Mouse (Mus musculus) gastrocnemius, adult 2 months (tissue): ENCODE measurements around the gene Sox6. TPM values are rescaled to one million over a fixed set of nuclear protein-coding genes. Genes with fewer than 3 reads are reported as not detected.

Experiments
- DNase-seq: peaks from one replicate; pipeline ENCODE4 v3.0.0; 2022
- H3K27ac ChIP-seq: fragments of 200-600 bp; 2 replicates; pipeline ENCODE4 v1.8.1; 2022; ENCODE audit warnings: mild to moderate bottlenecking
- H3K4me3 ChIP-seq: fragments of 200-600 bp; 2 replicates; pipeline ENCODE4 v1.8.1; 2022; ENCODE audit warnings: mild to moderate bottlenecking, moderate library complexity
- CTCF ChIP-seq: fragments of 200-600 bp; IDR thresholded peaks from 2 replicates; pipeline ENCODE4 v1.8.1; 2022; ENCODE audit warnings: antibody characterized with exemption, mild to moderate bottlenecking, moderate library complexity
- intact Hi-C: fragments of 180-260 bp; cut with DNase I; formaldehyde crosslinking; loops from one replicate; pipeline ENCODE4 v1.15.1; 2025
- total RNA-seq, 2 experiments: library from RNA; stranded (reverse); gene quantifications; 2 replicates each; pipeline ENCODE4 v1.2.3; 2021

The Sox6 gene
- total RNA-seq, 2 experiments from 2014 or later, result 186 to 189 TPM

- no peak for DNase-seq
- Histone ChIP-seq H3K4me3 (no peak overlapping the region), H3K27ac (no peak overlapping the region)
- intact Hi-C loops, result no loop called here
- TF ChIP-seq CTCF, result no peak
These were observed 204.9 kb downstream of the Sox6 start for GRCm38 (mm10) chr7:115833701-115834100.

DNA sequence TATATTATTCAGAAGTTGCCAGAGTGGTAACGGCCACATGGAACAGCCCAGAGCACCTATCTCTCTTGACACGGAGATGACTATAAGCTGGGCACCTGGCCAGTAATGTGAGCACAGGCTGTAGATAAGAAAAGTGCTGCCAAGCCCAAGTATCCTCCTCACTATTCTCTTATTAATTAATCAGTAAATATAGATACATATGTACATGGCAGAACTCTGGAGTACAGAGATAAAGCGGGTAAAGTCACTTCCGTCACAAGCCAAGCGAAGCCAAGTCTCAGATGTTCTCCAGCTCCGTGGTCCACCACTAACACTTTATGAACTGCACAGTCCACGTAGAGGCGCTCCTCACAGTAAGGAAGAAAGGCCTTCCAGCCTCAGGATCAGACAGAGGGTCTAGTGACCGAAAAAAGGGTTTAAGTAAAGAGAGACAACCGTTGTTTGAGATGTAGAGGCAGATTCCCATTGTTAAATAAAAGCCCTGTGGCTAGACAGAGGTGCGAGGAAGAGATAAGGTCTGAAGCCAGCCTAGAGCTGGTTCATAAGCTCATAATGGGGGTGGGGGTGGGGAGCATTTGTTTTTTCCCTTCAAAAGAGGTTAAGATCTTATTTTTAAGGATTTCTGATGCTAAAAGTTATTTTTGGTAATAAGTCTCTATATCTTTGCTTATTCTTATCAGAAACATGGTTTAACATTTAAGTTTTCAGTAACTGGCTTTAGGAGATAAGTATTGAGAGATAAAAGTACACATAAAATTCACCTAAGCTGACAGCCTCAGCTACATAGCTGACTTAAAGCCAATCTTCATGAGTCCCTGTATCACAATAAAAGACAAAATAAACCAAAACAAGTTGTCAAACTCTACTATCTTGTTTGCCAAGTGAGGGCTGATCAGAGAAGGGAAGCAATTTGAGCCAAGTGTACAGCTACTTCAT is 207.4 kb downstream of the Sox6 start:
- no peak overlapping the region for H3K27ac ChIP-seq
- peak; percentile 26 for DNase-seq
- intact Hi-C loops, result no loop called here
- TF ChIP-seq CTCF, result no peak
- no peak overlapping the region for H3K4me3 ChIP-seq

DNA sequence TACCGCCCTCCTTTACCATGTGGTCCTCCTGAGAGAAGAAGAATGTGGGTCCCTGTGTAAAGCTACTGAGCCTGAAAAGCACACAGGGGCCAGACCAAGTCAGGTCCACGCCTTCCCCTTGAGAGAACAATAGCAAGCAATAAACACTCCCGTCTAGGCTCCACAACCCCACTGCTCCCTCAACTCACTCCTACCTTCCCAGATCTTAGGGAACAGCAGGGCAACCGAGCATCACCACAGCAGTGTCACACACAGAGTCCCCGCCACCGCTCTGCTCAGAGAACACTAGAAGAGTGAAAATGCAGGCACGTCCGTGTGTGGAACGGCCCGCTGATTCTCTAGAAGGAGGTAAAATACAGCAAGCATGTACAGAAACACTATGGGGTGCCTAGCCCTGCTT is 208.2 kb downstream of the Sox6 start:
- no peak for DNase-seq
- TF ChIP-seq CTCF, result no peak
- intact Hi-C loops, result no loop called here
- Histone ChIP-seq H3K27ac (no peak overlapping the region), H3K4me3 (no peak overlapping the region)

GRCm38 (mm10) chr7:115829756-115830155 is 208.8 kb downstream of the Sox6 start:
- TF ChIP-seq CTCF, result no peak
- intact Hi-C loops, result no loop called here
- Histone ChIP-seq H3K27ac (no peak overlapping the region), H3K4me3 (no peak overlapping the region)
- no peak for DNase-seq

DNA sequence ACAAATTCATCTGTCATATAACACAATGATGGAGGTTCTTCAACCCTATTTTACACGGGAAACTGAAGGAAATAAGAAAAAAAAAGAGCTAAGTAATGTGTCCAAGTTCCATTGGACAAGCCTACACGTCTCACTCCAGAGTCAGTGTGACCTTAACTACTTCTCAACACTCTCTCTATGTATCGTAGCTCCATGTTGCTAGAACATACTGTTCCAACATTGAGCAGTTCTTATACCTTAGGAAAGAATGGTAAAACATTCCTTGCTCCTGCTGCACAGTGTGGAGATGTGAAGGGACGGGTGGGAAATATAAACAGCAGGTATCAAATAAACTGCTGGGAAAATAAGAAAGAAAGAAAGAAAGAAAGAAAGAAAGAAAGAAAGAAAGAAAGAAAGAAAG is 209.3 kb downstream of the Sox6 start:
- Histone ChIP-seq H3K4me3 (no peak overlapping the region), H3K27ac (no peak overlapping the region)
- no peak for TF ChIP-seq CTCF
- DNase-seq, result no peak
- intact Hi-C loops, result no loop called here

DNA sequence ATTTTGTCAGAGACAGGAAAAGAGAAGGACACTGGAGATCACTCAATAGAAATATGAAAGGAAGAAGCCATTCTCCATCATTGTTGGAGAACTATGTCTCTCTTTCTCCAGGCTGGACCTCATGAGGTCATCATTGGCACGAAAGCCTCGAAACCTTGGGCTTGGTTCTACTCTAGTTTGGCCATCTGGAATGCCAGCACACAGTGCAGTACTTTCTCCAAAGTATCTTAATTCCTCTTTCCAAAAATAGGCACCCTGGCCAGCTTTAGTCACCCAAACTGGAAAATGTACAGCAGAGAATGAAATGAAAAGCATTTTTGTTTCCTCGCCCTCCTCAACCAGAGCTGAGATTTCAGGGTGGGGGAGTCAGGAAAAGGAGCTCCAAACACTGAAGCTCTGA is 213.3 kb downstream of the Sox6 start:
- Histone ChIP-seq H3K27ac (peak overlapping the region; percentile 50), H3K4me3 (no peak overlapping the region)
- peak; percentile 60 for DNase-seq
- intact Hi-C loops, result no loop called here
- TF ChIP-seq CTCF, result no peak

GRCm38 (mm10) chr7:115824621-115825256 is 213.9 kb downstream of the Sox6 start:
- DNase-seq, result no peak
- Histone ChIP-seq H3K27ac (peak overlapping the region; percentile 50), H3K4me3 (no peak overlapping the region)
- intact Hi-C loops, result no loop called here
- TF ChIP-seq CTCF, result no peak

DNA sequence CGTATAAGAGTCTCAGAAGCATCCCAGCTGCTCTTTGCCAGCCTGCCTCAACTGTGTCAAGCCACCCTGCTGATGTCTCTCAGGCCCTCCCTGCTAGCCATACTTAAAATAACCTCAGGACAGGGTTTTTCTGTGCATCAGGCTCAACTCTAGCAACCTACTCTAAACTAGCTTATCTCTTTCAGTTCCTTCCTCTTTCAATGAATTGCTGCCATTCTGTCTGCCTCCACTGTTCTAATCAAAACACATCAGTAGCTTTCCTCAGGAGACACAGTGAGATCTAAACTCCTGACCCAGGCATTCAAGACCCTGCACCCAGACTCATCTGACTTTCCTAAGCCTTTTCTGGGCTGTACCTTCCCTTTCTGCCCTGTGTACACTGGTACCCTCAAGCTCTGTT is 219.5 kb downstream of the Sox6 start:
- DNase-seq, result no peak
- intact Hi-C loops, result no loop called here
- Histone ChIP-seq H3K4me3 (no peak overlapping the region), H3K27ac (no peak overlapping the region)
- no peak for TF ChIP-seq CTCF

- intact Hi-C loops, result no loop called here
- Histone ChIP-seq H3K27ac (no peak overlapping the region), H3K4me3 (no peak overlapping the region)
- DNase-seq, result no peak
- TF ChIP-seq CTCF, result no peak
These were observed 235.3 kb downstream of the Sox6 start for GRCm38 (mm10) chr7:115803256-115803655.

DNA sequence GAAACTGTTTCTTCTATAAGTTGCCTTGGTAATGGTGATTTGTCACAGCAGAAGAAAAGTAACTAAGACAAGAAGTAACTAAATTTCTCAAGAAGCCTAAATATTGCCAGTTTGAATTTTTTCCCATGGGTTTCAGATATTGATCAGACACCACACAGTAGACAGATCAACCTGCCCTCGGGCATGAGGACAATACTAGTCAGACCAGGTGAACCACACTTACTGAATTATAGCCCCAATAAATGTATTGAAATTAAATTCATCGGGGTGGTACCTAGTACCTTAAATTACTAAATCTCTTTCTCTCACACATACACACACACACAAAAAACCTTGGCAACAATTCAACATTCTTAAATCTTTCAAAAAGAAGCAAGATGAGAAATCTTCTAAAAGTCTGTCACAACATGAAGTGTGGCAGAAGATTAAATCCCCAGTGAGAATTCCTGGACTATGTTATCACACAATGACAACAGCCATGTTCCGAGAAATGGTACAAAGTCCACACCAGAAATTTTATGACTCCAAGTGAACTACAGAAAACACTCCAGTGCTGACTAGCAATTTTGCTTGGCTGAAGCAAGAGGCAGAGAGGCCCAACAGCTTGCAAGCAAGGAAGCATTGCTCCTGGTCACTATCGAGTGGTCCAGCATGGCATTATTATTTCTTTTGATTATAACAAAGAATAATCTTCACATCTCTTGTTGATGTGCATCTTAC is 244.3 kb downstream of the Sox6 start:
- Histone ChIP-seq H3K27ac (no peak overlapping the region), H3K4me3 (no peak overlapping the region)
- no peak for DNase-seq
- TF ChIP-seq CTCF, result no peak
- intact Hi-C loops, result no loop called here

GRCm38 (mm10) chr7:115792841-115793240 is 245.8 kb downstream of the Sox6 start:
- intact Hi-C loops, result no loop called here
- TF ChIP-seq CTCF, result no peak
- Histone ChIP-seq H3K27ac (no peak overlapping the region), H3K4me3 (no peak overlapping the region)
- no peak for DNase-seq

GRCm38 (mm10) chr7:115789116-115789823 is 249.3 kb downstream of the Sox6 start:
- no peak for TF ChIP-seq CTCF
- intact Hi-C loops, result no loop called here
- peak overlapping the region; percentile 13; the same call in 1 of the 2 replicates for H3K27ac ChIP-seq
- no peak for DNase-seq
- no peak overlapping the region for H3K4me3 ChIP-seq
